Comparison of ENCODE assay signal across 8 mouse cellular contexts in the genomic region with DNA sequence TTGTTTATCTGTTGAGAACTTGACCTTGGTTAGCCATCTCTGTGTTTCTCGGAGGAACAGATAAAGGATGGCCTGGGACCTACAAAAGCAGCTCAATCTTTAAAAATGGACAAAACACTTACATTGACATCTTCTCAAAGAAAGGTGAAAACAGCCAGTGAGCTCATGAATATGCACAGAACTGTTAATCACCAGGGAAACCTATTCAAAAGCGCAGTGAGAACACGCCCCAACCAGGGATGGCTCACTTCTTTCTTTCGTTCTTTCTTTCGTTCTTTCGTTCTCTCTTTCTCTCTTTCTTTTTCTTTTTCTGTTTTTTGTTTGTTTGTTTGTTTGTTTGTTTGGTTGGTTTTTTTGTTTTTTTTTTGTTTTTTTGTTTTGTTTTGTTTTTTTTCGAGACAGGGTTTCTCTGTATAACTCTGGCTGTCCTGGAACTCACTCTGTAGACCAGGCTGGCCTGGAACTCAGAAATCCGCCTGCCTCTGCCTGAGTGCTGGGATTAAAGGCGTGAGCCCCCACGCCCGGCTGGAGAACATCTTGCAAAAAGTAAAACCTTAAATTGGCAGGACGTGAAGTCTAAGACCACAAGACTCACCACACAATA. TPM values are rescaled to one million over a fixed set of nuclear protein-coding genes. Genes with fewer than 3 reads are reported as not detected.
DNase-seq lines count a peak whose midpoint lies in the region; ATAC-seq and TF ChIP-seq lines count a peak whose summit lies in the region.
"Not testable (repeated sequence)": the region's sequence is repeated elsewhere in the genome, so short reads cannot be mapped to it uniquely, and the experiment has no call there.

No protein-coding gene starts in this region.

- not testable (repeated sequence) for H3K9ac ChIP-seq in ES-Bruce4 (ENCODE audit: low read depth, poor library complexity, severe bottlenecking); liver, embryonic 12.5 days
- peak overlapping the region; percentile 38 for H3K9ac ChIP-seq in MEL (ENCODE audit: control insufficient read depth, low read depth, low read length, poor library complexity, severe bottlenecking)

- peak; percentile 25 for ATAC-seq in CD4-positive, CD25-positive, alpha-beta regulatory T cell, adult 4 months
- ATAC-seq in liver, embryonic 12.5 days = not testable (repeated sequence)

- TF ChIP-seq EP300 in ES-Bruce4 (IDR thresholded peaks at IDR 0.05; ENCODE audit: insufficient read depth, low read depth, low read length) = 0 out of 2 replicates have a peak, but pooled peaks have one; percentile 20
- not testable (repeated sequence) for TF ChIP-seq EP300 in MEL (IDR thresholded peaks at IDR 0.05; ENCODE audit: low read depth in 1 of 2, low read length in 2 of 2)

- H3K79me2 ChIP-seq in MEL (ENCODE audit: control insufficient read depth, insufficient read depth, low read length, poor library complexity) = peaks cover 77% of the 10 kb centered on the region

- not testable (repeated sequence) for H3K36me3 ChIP-seq in ES-Bruce4 (ENCODE audit: control insufficient read depth, insufficient read depth, low read length, poor library complexity, severe bottlenecking); liver, embryonic 12.5 days; spleen, adult 2 months (ENCODE audit: control insufficient read depth, insufficient read depth, low read length)
- peaks cover 0 to 49% of the 10 kb centered on the region in 2 experiments; a peak in 2 of 4 replicates for H3K36me3 ChIP-seq in MEL (ENCODE audit: control insufficient read depth in 1 of 2, insufficient read depth in 2 of 2, low read length in 2 of 2)

- DNase-seq in A20 (ENCODE audit: low read depth, low spot score) (peak; percentile 58), MEL (ENCODE audit: low read depth, low spot score) (peak; percentile 64)
- DNase-seq in induced T-regulatory cell, adult 2 months (ENCODE audit: low read depth) = peak; percentile 78
- DNase-seq in spleen, adult 2 months (ENCODE audit: low read depth in 1 of 2, low spot score in 2 of 2) = not testable (repeated sequence)

- H3K27ac ChIP-seq in ES-Bruce4 (ENCODE audit: insufficient read depth, low read length) (peak overlapping the region; percentile 99), MEL (ENCODE audit: control insufficient read depth, low read depth, low read length) (peak overlapping the region; percentile 84)
- H3K27ac ChIP-seq in bone marrow, adult 2 months (ENCODE audit: control insufficient read depth, insufficient read depth, low read depth, low read length, poor library complexity) = peak overlapping the region; percentile 37; the same call in 1 of the 2 replicates
- not testable (repeated sequence) for H3K27ac ChIP-seq in liver, embryonic 12.5 days
- H3K27ac ChIP-seq in spleen, adult 2 months (ENCODE audit: insufficient read depth, low read length) = peak overlapping the region; percentile 46

- H3K9me3 ChIP-seq in ES-Bruce4 (replicated peaks; ENCODE audit: control insufficient read depth, insufficient read depth, low read length, poor library complexity, severe bottlenecking); MEL (replicated peaks; ENCODE audit: insufficient read depth, low read length); liver, embryonic 12.5 days (replicated peaks): not testable (repeated sequence)

- not testable (repeated sequence) for H3K4me3 ChIP-seq in ES-Bruce4 (ENCODE audit: low read depth, low read length); bone marrow, adult 2 months (replicated peaks; ENCODE audit: control insufficient read depth, low read depth, low read length); liver, embryonic 12.5 days; spleen, adult 2 months (ENCODE audit: extremely low read depth, insufficient read depth, insufficient read length)
- peak overlapping the region; percentile 26 to 36; a peak in 3 of 4 replicates for H3K4me3 ChIP-seq in MEL (ENCODE audit: control insufficient read depth in 1 of 2, insufficient read depth in 1 of 2, low read depth in 2 of 2, low read length in 2 of 2)

- H3K27me3 ChIP-seq in ES-Bruce4 (ENCODE audit: control insufficient read depth, insufficient read depth, low read length, poor library complexity, severe bottlenecking); MEL (ENCODE audit: control insufficient read depth in 1 of 2, insufficient read depth in 2 of 2, low read length in 2 of 2); liver, embryonic 12.5 days (replicated peaks); spleen, adult 2 months (ENCODE audit: control insufficient read depth, insufficient read depth, low read length): not testable (repeated sequence)

- 48% methylated on average over 12 of the region's 12 CpGs for WGBS in bone marrow, adult 2 months
- 58% methylated on average over 12 of the region's 12 CpGs for WGBS in liver, embryonic 12.5 days (ENCODE audit: insufficient replicate concordance)
- 45% methylated on average over 12 of the region's 12 CpGs for WGBS in spleen, adult 2 months

- peak overlapping the region; percentile 7; the same call in 1 of the 2 replicates for H3K4me2 ChIP-seq in liver, embryonic 12.5 days

- TF ChIP-seq POLR2A in ES-Bruce4 (IDR thresholded peaks at IDR 0.05; ENCODE audit: insufficient read depth, low read length); MEL (IDR thresholded peaks at IDR 0.05; ENCODE audit: control insufficient read depth in 1 of 2, insufficient read depth in 1 of 2, low read depth in 1 of 2, low read length in 2 of 2, poor library complexity in 1 of 2); bone marrow, adult 2 months (IDR thresholded peaks at IDR 0.05; ENCODE audit: borderline replicate concordance, control insufficient read depth, low read depth, low read length); spleen, adult 2 months (IDR thresholded peaks at IDR 0.05; ENCODE audit: low read depth, low read length): not testable (repeated sequence)

- TF ChIP-seq CTCF in ES-Bruce4 (IDR thresholded peaks at IDR 0.05; ENCODE audit: low read depth, low read length); MEL (IDR thresholded peaks at IDR 0.05 in 2 of 3, conservative IDR thresholded peaks at IDR 0.05 in 1 of 3; ENCODE audit: control insufficient read depth in 1 of 3, insufficient read depth in 1 of 3, low read depth in 2 of 3, low read length in 3 of 3, poor library complexity in 1 of 3, severe bottlenecking in 1 of 3); bone marrow, adult 2 months (IDR thresholded peaks at IDR 0.05; ENCODE audit: control insufficient read depth, insufficient read depth, low read length); spleen, adult 2 months (IDR thresholded peaks at IDR 0.05; ENCODE audit: extremely low read depth, insufficient read depth, insufficient read length, insufficient replicate concordance): not testable (repeated sequence)

- not testable (repeated sequence) for TF ChIP-seq RAD21 in MEL (IDR thresholded peaks at IDR 0.05; ENCODE audit: low read depth, low read length)

- H3K4me1 ChIP-seq in ES-Bruce4 (ENCODE audit: control insufficient read depth, insufficient read depth, low read length) (peaks cover 24% of the 10 kb centered on the region), MEL (ENCODE audit: control insufficient read depth in 1 of 2, insufficient read depth in 2 of 2, low read length in 2 of 2) (peaks cover 23 to 59% of the 10 kb centered on the region in 2 experiments)
- H3K4me1 ChIP-seq in bone marrow, adult 2 months (ENCODE audit: control insufficient read depth, insufficient read depth, low read length) = peaks cover 13% of the 10 kb centered on the region
- H3K4me1 ChIP-seq in liver, embryonic 12.5 days = peaks cover 92% of the 10 kb centered on the region
- H3K4me1 ChIP-seq in spleen, adult 2 months (ENCODE audit: control insufficient read depth, insufficient read depth, insufficient read length) = peaks cover 65% of the 10 kb centered on the region

TF ChIP-seq in MEL, 35 proteins besides CTCF, POLR2A, EP300 and RAD21:
- TF ChIP-seq CHD1 (IDR thresholded peaks at IDR 0.05; ENCODE audit: low read depth, low read length) (peak; percentile 53; the same call in 1 of the 2 replicates), GATA1 (IDR thresholded peaks at IDR 0.05; ENCODE audit: low read depth, low read length) (0 out of 2 replicates have a peak, but pooled peaks have one; percentile 19)

RNA-seq across cellular contexts. Expression of a gene that starts 12.1 kb away (rescaled TPM):
- polyA plus RNA-seq in CD4-positive, CD25-positive, alpha-beta regulatory T cell, adult 4 months (2017; shearing (Covaris generic)) = 10 to 100 TPM; 28.7 to 35.9 TPM
- 35.0 and 37.0 TPM in 2 replicates for polyA plus RNA-seq in ES-Bruce4 (2011; ENCODE audit: insufficient read depth, insufficient read length, low read depth, missing spikeins)
- total RNA-seq in MEL (2012; rRNA removed) = 69.7 and 77.0 TPM in 2 replicates
- polyA plus RNA-seq in MEL (2012; ENCODE audit: insufficient read depth in 1 of 2, insufficient read length in 2 of 2, low read depth in 1 of 2, low replicate concordance in 2 of 2, missing spikeins in 1 of 2) = 10 to 100 TPM; 57.2 to 88.3 TPM
- polyA plus RNA-seq in bone marrow, adult 2 months (2011; ENCODE audit: insufficient read depth, insufficient read length, low replicate concordance, missing spikeins) = 17.6 and 23.4 TPM in 2 replicates
- 10.1 and 10.8 TPM in 2 replicates for polyA plus RNA-seq in liver, embryonic 12.5 days (2016; fragmentation: Nextera tagmentation; extraction: Ambion mirVana)
- polyA plus RNA-seq in spleen, adult 2 months (2012; rRNA removed) = 75.1 and 95.9 TPM in 2 replicates
